Mouse (Mus musculus): ENCODE measurements around the gene Wfdc21. TPM values are rescaled to one million over a fixed set of nuclear protein-coding genes. Genes with fewer than 3 reads are reported as not detected.

Wfdc21 gene
- 78.1 and 514 TPM in 2 replicates for polyA plus RNA-seq (2012; rRNA removed; ENCODE audit: low replicate concordance)

GRCm38 (mm10) chr11:83746681-83747080, at the start of gene Wfdc21:
Gene Wfdc21, plus strand, starts transcription at chr11:83746940.

GRCm38 (mm10) chr11:83703705-83704104, 43.0 kb upstream of the Wfdc21 start, which contains the start of gene Wfdc17:
Gene Wfdc17, plus strand, starts transcription at chr11:83703991.

GRCm38 (mm10) chr11:83708715-83709114, 38.0 kb upstream of the Wfdc21 start, which contains the start of gene Wfdc18:
Gene Wfdc18, plus strand, starts transcription at chr11:83709015.

GRCm38 (mm10) chr11:83753581-83754181, 6.9 kb downstream of the Wfdc21 start, which contains the start of gene Heatr6:
Gene Heatr6, plus strand, starts transcription at chr11:83753696.

Other genes with a start within 250 kb of the Wfdc21 start
- not detected in 2 replicates for gene Heatr9, start 224.8 kb upstream of the Wfdc21 start, polyA plus RNA-seq (2012; rRNA removed; ENCODE audit: low replicate concordance)
- 34.2 and 47.0 TPM in 2 replicates for gene Ccl5, start 216.4 kb upstream of the Wfdc21 start, polyA plus RNA-seq (2012; rRNA removed; ENCODE audit: low replicate concordance)
- 14.9 and 19.1 TPM in 2 replicates for gene Ccl9, start 168.3 kb upstream of the Wfdc21 start, polyA plus RNA-seq (2012; rRNA removed; ENCODE audit: low replicate concordance)
- gene Ccl6, start 153.9 kb upstream of the Wfdc21 start, polyA plus RNA-seq (2012; rRNA removed; ENCODE audit: low replicate concordance): 43.4 and 56.4 TPM in 2 replicates
- not detected in 2 replicates for gene Rpl9-ps1, start 101.3 kb upstream of the Wfdc21 start, polyA plus RNA-seq (2012; rRNA removed; ENCODE audit: low replicate concordance)
- 0.85 and 5.8 TPM in 2 replicates for gene Ccl3, start 97.6 kb upstream of the Wfdc21 start, polyA plus RNA-seq (2012; rRNA removed; ENCODE audit: low replicate concordance)
- gene Ccl4, start 84.4 kb upstream of the Wfdc21 start, polyA plus RNA-seq (2012; rRNA removed; ENCODE audit: low replicate concordance): 0.70 and 4.4 TPM in 2 replicates
- gene Wfdc17, start 42.9 kb upstream of the Wfdc21 start, polyA plus RNA-seq (2012; rRNA removed; ENCODE audit: low replicate concordance): 17.4 and 17.6 TPM in 2 replicates
- 0.53 TPM in 1 of 2 replicates, not detected in the other for gene Wfdc18, start 37.9 kb upstream of the Wfdc21 start, polyA plus RNA-seq (2012; rRNA removed; ENCODE audit: low replicate concordance)
- gene Heatr6, start 6.8 kb downstream of the Wfdc21 start, polyA plus RNA-seq (2012; rRNA removed; ENCODE audit: low replicate concordance): 20.8 and 23.5 TPM in 2 replicates
- 6.5 TPM in 1 of 2 replicates, not detected in the other for gene Hnf1b, start 103.1 kb downstream of the Wfdc21 start, polyA plus RNA-seq (2012; rRNA removed; ENCODE audit: low replicate concordance)
- 5.6 and 7.3 TPM in 2 replicates for gene Ddx52, start 195.1 kb downstream of the Wfdc21 start, polyA plus RNA-seq (2012; rRNA removed; ENCODE audit: low replicate concordance)
- 21.7 and 27.2 TPM in 2 replicates for gene Synrg, start 217.5 kb downstream of the Wfdc21 start, polyA plus RNA-seq (2012; rRNA removed; ENCODE audit: low replicate concordance)